Mouse (Mus musculus) telencephalon, adult 2 months (tissue): ENCODE data around the gene Col3a1.

Experiments used
- DNase-seq: peaks from one replicate; pipeline ENCODE4 v3.0.0-alpha.2; 2011; ENCODE audit warnings: low read depth, low spot score

Col3a1 gene

GRCm38 (mm10) chr1:45311388-45311787 lies at the start of gene Col3a1:
Gene Col3a1, plus strand, starts transcription at chr1:45311538.
- DNase-seq = no peak

- DNase-seq = no peak
These were observed 41.9 kb upstream of the Col3a1 start for GRCm38 (mm10) chr1:45269421-45269820.

DNA sequence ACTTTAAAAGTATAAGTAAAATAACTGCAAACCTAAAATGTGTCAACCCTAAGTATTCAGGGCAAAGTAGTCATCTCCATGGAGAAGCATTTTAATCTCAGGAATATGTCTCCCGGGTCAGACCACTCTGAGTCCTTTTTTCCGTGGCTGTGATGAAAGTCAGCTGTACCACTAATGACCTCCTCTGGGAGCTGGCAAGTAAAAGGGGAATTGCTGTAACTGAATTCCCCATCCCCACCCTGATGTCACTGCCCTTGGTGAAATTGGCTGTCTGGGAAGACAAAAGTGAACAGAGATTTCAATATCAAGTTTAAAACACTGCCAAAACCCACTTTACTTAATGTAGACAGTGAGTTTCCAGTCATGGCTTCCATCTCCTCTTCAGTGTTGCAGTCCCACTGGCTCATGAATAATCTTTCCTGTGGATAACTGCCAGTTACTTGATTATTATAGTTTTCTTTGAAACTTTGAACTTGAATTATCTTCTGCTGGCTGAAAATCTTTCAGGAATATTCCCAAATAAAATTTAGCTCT lies 35.3 kb upstream of the Col3a1 start:
- no peak for DNase-seq

- DNase-seq = no peak
These were observed 23.4 kb upstream of the Col3a1 start for GRCm38 (mm10) chr1:45287954-45288353.

DNA sequence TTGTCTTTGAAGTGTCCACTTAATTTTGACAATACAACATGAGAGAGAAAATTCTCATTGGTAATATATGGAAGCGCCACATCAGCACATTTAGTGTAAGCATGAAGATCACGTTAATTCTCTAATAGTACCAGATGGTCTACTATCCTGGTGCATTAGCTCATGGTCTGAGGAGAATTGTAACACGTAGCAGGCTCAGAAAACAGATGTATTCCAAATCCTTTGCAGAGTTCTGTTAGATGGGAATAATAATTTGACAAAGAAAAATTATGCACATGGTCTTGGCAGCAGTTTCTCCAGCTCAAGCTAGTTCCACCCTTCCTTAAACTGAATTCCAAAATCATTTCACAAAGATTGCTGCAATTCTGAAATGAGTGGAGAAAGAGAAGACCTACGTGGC lies 21.3 kb upstream of the Col3a1 start:
- DNase-seq = no peak

DNA sequence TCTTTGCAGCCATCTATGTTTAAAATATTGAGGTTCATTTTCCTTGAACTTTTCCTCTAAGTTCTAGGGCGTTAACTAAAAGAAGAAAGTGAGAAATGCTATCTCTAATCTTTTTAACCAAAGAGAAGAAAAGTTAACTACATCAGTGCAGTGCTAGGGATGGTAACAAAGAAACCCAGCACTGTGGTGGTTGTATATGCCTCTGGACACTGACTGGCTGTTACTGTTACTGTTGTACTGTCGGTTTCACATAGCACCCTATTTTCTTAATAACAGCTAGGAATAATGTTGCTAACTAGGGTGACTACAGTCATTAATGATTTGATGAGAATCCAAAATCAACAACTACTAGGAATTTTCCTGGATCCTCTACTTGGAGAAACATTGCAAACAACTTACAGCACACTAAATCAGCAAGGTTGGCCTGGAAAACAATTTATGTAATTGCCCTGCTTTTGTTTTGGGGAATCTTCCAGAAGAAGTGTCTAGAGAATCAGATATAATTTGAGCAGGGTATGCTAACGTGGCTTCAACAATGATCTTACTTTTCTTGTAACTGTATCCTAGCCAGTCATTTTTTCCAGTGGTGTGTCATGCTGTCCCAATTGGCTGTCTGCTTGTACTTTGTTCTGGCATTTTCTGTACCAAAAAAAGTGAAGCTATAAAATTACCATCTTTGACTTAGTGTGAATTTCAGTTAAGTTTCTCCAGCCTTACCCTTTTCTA lies 11.8 kb upstream of the Col3a1 start:
- DNase-seq = no peak

DNA sequence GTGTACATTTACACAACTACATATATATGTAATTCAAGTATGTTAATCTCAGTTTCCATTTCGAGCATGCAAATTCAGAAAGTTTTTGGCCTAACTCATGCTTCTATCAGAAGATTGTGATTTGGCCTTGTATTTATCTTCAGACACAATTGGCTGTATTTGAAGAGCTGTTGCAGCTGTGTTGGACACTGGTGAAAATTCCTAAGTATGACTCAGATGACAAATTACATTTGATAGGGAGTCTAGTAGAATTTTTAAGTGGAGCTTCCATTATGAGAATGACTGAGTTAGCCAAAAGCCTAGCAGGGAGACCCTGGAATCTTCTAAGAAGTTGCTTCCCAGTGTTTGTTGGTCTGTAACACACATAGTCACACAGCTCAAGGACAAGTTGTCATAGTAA lies 7.1 kb upstream of the Col3a1 start:
- no peak for DNase-seq

DNA sequence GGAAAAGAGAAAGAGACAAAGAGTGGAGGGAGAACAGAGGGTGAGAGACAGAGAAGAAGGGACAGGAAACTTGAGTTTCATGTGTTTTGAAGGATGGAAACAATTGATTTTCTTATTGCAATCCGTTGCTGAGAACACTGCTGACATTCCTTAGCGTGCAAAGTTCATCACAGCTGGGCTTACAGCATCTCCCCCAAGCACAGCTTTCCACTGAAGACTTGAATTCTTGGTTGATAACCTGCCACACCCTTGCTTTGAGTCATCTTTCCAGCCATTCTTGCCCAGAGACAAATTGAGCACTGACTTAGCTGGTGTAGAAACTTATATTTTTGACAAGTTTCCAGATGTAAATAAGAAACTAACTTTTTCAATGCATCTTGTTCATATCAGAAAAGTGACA lies 2.3 kb upstream of the Col3a1 start:
- no peak for DNase-seq

GRCm38 (mm10) chr1:45311962-45312361 lies 624 bp downstream of the Col3a1 start:
- no peak for DNase-seq

- no peak for DNase-seq
These were observed 1.5 kb downstream of the Col3a1 start for GRCm38 (mm10) chr1:45312870-45313269.

GRCm38 (mm10) chr1:45313696-45314295 lies 2.5 kb downstream of the Col3a1 start:
- peak; percentile 33 for DNase-seq

- no peak for DNase-seq
These were observed 4.6 kb downstream of the Col3a1 start for GRCm38 (mm10) chr1:45315767-45316528.

DNA sequence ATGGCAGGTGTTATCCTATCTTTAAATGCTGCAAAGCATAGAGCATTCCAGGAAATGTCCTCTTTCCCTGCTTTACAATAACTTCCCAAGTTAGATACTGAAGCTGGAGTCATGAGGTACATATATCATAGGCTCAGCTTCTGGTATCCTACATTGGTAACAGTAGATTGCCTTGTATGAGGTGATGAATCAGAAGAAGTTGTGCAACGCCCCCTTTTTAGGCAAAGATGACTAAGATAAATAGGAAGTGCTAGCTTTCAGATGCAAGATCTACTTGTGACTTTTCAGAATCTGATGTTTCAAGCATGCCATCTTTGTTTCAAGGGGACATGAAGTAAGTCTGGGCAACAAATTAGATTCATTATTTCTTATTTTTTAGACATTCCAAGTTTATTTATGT lies 6.9 kb downstream of the Col3a1 start:
- DNase-seq = no peak

- DNase-seq = no peak
These were observed 9.5 kb downstream of the Col3a1 start for GRCm38 (mm10) chr1:45320861-45321260.

DNA sequence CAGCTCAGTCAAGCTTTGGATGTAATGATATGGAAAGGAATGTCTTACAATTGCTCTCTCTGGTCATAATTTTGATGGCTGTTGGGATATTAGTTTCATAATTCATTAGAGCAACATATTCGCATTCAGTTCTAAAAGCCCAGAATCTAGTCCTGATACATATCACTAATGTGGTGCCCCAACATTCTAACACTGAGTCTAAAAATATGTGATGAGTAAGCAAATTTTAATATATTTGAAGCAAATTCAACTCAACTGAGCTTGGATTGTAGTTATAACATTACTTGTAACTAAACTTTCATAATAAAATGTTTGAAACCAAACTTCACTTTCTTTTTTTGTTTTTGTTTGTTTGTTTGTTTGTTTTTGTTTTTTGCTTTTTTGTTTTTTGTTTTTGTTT lies 17.8 kb downstream of the Col3a1 start:
- no peak for DNase-seq

DNA sequence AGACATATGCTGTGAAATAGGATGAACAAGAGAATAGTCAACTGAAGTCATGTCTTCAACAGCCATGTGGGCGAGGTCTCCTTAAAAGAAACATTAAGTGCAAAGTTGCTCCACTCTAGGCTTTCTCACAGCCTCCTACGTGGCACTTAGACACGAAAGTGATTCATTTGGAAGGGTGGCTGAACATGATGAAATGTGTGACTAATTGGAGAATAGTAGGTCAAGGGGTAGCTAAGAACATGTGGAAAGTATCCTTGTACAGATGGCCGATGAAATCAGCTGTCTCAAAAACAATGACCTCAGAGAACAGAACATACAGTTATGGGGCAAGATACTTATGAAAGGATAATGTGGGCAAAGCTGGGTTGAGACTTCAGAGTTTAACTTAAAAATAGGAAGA lies 44.6 kb downstream of the Col3a1 start:
- DNase-seq = peak; percentile 24

DNA sequence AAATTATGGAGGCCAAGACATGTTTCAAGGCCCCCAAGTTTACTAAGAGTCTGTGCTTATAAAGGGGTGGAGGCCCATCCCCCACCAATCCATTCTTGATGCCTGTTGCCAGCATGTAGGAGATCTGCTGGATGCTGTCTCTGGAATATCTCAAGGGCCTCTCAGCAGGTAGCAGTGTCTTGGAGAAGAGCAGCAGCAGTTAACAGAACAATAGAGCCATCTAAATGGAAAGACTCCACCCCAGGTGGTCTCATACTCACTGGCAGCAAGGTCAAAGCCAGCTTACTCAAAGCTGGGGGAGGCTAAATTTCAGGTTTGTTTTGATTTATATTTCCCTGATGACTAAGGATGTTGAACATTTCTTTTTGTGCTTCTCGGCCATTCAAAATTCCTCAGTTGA lies 46.7 kb downstream of the Col3a1 start:
- no peak for DNase-seq

DNA sequence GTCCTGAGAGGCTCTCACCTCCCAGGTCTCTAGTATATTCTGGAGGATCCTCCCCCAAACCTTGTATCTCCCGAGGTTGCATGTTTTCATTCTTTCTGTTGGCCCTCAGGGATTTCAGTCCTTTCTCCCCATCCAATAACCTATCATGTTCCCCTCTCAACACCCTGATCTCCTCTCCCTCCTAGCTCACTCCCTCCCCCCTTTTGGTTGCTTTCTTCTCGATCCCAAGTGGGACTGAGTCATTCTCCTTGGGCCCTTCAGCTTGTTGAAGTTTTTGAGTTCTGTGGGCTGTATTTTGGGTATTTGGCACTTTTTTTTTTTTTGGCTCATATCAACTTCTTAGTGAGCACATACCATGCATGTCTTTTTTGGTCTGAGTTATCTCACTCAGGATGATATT lies 47.8 kb downstream of the Col3a1 start:
- no peak for DNase-seq

- DNase-seq = no peak
These were observed 48.3 kb downstream of the Col3a1 start for GRCm38 (mm10) chr1:45359673-45360072.

GRCm38 (mm10) chr1:45363274-45363673 lies 51.9 kb downstream of the Col3a1 start:
- DNase-seq = no peak

GRCm38 (mm10) chr1:45365427-45365826 lies 54.1 kb downstream of the Col3a1 start:
- no peak for DNase-seq

GRCm38 (mm10) chr1:45379992-45380690 lies 68.8 kb downstream of the Col3a1 start:
- no peak for DNase-seq
